Mouse (Mus musculus): Measurements from ENCODE around the gene Ccdc9. TPM values are rescaled to one million over a fixed set of nuclear protein-coding genes. Genes with fewer than 3 reads are reported as not detected.

Gene Ccdc9
- polyA plus RNA-seq, 1 experiment from 2014 or later, result 14.2 TPM

- no peak overlapping the region for H3K4me3 ChIP-seq (ENCODE audit: low read depth, low read length)
- no peak for TF ChIP-seq CTCF (IDR thresholded peaks at IDR 0.05; ENCODE audit: low read depth)
- H3K9ac ChIP-seq (ENCODE audit: low read depth, low read length), result no peak overlapping the region
- H3K9me3 ChIP-seq (ENCODE audit: control insufficient read depth), result no peaks in the 10 kb centered on the region
- H3K27me3 ChIP-seq (replicated peaks; ENCODE audit: control insufficient read depth, insufficient read depth, low read length), result no peaks in the 10 kb centered on the region
- H3K36me3 ChIP-seq (ENCODE audit: control insufficient read depth, insufficient read depth), result peaks cover 16% of the 10 kb centered on the region; the same call in 1 of the 2 replicates
- H3K4me2 ChIP-seq (replicated peaks; ENCODE audit: low read depth), result no peak overlapping the region
- ATAC-seq, result no peak
- H3K4me1 ChIP-seq (replicated peaks; ENCODE audit: control insufficient read depth, insufficient read depth, low read length), result no peaks in the 10 kb centered on the region
- 89% methylated on average over 4 of the region's 4 CpGs for WGBS
- H3K27ac ChIP-seq (ENCODE audit: low read depth, low read length), result no peak overlapping the region
These were observed 32.6 kb upstream of the Ccdc9 start for GRCm38 (mm10) chr7:16319216-16319615.

DNA sequence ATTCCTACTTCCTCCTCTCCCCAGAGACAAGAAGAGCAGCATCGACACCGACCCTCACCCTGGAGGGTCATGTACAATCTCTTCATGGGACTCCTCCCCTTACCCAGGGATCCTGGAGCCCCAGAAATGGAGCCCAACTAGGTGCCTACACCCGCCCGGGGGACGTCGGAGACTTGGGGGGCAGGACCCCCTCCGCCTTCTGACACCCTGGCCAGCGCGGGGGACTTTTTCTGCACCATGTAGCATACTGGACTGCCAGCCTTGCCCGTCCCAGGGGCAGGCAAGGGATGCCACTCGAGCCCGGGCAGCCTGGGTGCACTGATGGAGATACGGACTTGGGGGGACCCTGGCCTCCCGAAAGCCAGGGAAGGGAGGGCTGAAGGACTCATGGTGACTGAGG, 30.5 kb upstream of the Ccdc9 start:
- Histone ChIP-seq H3K9me3 (ENCODE audit: control insufficient read depth) (no peaks in the 10 kb centered on the region), H3K4me1 (replicated peaks; ENCODE audit: control insufficient read depth, insufficient read depth, low read length) (peaks cover 4% of the 10 kb centered on the region; the same call in 1 of the 2 replicates), H3K27ac (ENCODE audit: low read depth, low read length) (no peak overlapping the region), H3K9ac (ENCODE audit: low read depth, low read length) (no peak overlapping the region), H3K4me3 (ENCODE audit: low read depth, low read length) (no peak overlapping the region), H3K4me2 (replicated peaks; ENCODE audit: low read depth) (no peak overlapping the region), H3K36me3 (ENCODE audit: control insufficient read depth, insufficient read depth) (peaks cover 16% of the 10 kb centered on the region; the same call in 1 of the 2 replicates), H3K27me3 (replicated peaks; ENCODE audit: control insufficient read depth, insufficient read depth, low read length) (no peaks in the 10 kb centered on the region)
- no peak for ATAC-seq
- TF ChIP-seq CTCF (IDR thresholded peaks at IDR 0.05; ENCODE audit: low read depth), result no peak
- 85% methylated on average over 12 of the region's 14 CpGs for WGBS

DNA sequence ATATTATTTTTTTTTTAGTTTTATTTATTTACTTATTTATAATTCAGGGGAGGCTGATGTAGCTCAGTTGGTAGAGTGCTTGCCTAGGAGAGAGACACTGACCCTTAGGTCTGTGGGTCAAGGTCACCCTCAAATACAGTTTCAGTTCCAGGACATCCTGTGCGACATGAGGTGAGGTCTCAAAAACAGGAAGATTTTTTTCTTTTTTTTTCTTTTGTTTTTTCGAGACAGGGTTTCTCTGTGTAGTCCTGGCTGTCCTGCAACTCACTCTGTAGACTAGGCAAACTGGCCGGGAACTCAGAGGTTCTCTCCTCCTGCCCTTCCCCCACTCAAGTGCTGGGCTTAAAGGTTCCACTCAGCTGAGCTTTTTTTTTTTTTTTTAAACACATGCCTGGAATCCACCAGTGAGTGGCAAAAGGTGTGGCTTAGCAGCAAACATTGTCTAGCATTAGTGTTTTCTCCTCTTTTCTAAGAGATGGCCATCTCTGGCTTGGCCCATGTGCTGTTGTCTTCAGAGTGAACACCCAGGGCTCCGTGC, 28.7 kb upstream of the Ccdc9 start:
- no peak for TF ChIP-seq CTCF (IDR thresholded peaks at IDR 0.05; ENCODE audit: low read depth)
- 56% methylated on average over 4 of the region's 4 CpGs for WGBS
- no peak overlapping the region for H3K4me2 ChIP-seq (replicated peaks; ENCODE audit: low read depth)
- H3K9me3 ChIP-seq (ENCODE audit: control insufficient read depth), result no peaks in the 10 kb centered on the region
- ATAC-seq, result no peak
- H3K27ac ChIP-seq (ENCODE audit: low read depth, low read length), result no peak overlapping the region
- no peaks in the 10 kb centered on the region for H3K27me3 ChIP-seq (replicated peaks; ENCODE audit: control insufficient read depth, insufficient read depth, low read length)
- peaks cover 16% of the 10 kb centered on the region; the same call in 1 of the 2 replicates for H3K36me3 ChIP-seq (ENCODE audit: control insufficient read depth, insufficient read depth)
- H3K4me3 ChIP-seq (ENCODE audit: low read depth, low read length), result no peak overlapping the region
- H3K9ac ChIP-seq (ENCODE audit: low read depth, low read length), result no peak overlapping the region
- H3K4me1 ChIP-seq (replicated peaks; ENCODE audit: control insufficient read depth, insufficient read depth, low read length), result peaks cover 4% of the 10 kb centered on the region; the same call in 1 of the 2 replicates

- H3K9me3 ChIP-seq (ENCODE audit: control insufficient read depth), result no peaks in the 10 kb centered on the region
- no peaks in the 10 kb centered on the region for H3K27me3 ChIP-seq (replicated peaks; ENCODE audit: control insufficient read depth, insufficient read depth, low read length)
- peak overlapping the region; percentile 83 for H3K9ac ChIP-seq (ENCODE audit: low read depth, low read length)
- H3K36me3 ChIP-seq (ENCODE audit: control insufficient read depth, insufficient read depth), result peaks cover 16% of the 10 kb centered on the region; the same call in 1 of the 2 replicates
- no peak for TF ChIP-seq CTCF (IDR thresholded peaks at IDR 0.05; ENCODE audit: low read depth)
- peak overlapping the region; percentile 94 for H3K4me2 ChIP-seq (replicated peaks; ENCODE audit: low read depth)
- peak overlapping the region; percentile 98; the same call in 1 of the 2 replicates for H3K27ac ChIP-seq (ENCODE audit: low read depth, low read length)
- 16% methylated on average over 13 of the region's 13 CpGs for WGBS
- peaks cover 4% of the 10 kb centered on the region; the same call in 1 of the 2 replicates for H3K4me1 ChIP-seq (replicated peaks; ENCODE audit: control insufficient read depth, insufficient read depth, low read length)
- peak overlapping the region; percentile 73 for H3K4me3 ChIP-seq (ENCODE audit: low read depth, low read length)
- ATAC-seq, result peak; percentile 1; the same call in 1 of the 2 replicates
These were observed 27.7 kb upstream of the Ccdc9 start for GRCm38 (mm10) chr7:16314221-16314775.

DNA sequence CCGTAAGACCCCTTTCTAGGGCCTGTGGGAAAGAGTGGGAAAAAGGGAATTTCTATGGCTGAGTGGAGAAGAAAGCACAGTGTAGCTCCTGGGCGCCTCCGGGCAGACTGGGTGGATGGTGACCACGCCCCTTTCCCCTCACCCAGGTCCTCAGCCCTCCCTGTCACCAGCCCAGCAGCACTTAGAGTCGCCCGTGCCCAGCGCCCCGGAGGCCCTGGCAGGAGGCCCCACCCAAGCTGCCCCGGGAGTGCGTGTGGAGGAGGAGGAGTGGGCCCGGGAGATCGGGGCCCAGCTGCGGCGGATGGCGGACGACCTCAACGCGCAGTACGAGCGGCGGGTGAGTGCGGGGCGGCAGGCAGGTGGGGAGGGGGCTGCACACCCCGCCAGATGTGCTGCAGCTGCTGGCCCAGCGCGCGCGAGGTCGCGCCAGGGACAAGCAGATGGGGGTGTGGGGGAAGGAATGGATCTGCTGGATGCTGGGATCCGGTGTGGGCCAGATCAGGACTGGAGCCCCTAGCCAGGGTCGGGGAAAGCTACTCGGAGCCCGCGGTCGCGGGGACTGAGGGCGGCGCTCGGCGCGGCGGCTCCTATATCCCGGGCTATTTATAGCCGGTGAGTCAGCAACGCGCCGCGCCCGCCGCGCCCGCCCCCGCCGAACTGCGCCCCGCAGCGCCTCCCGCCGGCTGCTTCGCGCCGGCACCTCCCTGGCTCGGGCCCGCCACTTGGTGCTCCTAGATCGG, 27.1 kb upstream of the Ccdc9 start:
- under 1% methylated on average over 52 of the region's 66 CpGs for WGBS
- no peaks in the 10 kb centered on the region for H3K27me3 ChIP-seq (replicated peaks; ENCODE audit: control insufficient read depth, insufficient read depth, low read length)
- peak overlapping the region; percentile 83 for H3K9ac ChIP-seq (ENCODE audit: low read depth, low read length)
- H3K36me3 ChIP-seq (ENCODE audit: control insufficient read depth, insufficient read depth), result peaks cover 16% of the 10 kb centered on the region; the same call in 1 of the 2 replicates
- peak overlapping the region; percentile 98 for H3K27ac ChIP-seq (ENCODE audit: low read depth, low read length)
- H3K4me2 ChIP-seq (replicated peaks; ENCODE audit: low read depth), result peak overlapping the region; percentile 94
- H3K9me3 ChIP-seq (ENCODE audit: control insufficient read depth), result no peaks in the 10 kb centered on the region
- peak; percentile 67 for ATAC-seq
- peak; percentile 61 for TF ChIP-seq CTCF (IDR thresholded peaks at IDR 0.05; ENCODE audit: low read depth)
- peak overlapping the region; percentile 73 for H3K4me3 ChIP-seq (ENCODE audit: low read depth, low read length)
- H3K4me1 ChIP-seq (replicated peaks; ENCODE audit: control insufficient read depth, insufficient read depth, low read length), result peaks cover 4% of the 10 kb centered on the region; the same call in 1 of the 2 replicates

DNA sequence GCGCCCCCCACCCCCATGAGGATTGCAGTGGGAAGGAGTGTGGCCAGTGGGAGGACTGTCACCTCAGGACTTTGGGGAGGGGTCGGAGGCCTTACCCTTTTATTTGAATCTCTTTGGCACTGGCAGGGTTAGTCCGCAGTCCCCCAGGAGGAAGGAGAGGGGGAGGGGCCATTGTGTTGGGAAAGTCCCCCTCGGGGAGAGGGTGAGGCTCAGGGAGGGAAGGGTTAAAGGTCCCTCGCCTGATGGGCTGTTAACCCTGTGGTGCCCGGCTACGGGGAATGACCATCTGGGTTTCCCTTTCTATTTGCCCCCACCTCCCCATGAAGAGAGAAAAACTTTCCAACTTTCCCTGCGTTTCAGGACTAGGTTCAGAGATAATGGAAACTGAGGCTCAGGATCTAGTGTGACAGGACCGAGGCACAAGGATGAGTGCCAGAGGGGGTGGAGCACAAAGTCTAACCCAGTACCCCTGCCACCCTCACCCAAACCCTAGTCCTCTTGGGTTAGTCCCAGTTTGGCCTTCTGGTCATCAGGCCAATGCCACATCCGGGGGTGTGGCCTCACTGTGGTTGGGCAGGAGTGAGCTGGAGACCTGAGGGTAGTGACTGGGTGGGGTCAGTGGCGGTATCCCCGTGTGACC, 26.2 kb upstream of the Ccdc9 start:
- Histone ChIP-seq H3K4me3 (ENCODE audit: low read depth, low read length) (peak overlapping the region; percentile 73), H3K27ac (ENCODE audit: low read depth, low read length) (peak overlapping the region; percentile 98), H3K9ac (ENCODE audit: low read depth, low read length) (peak overlapping the region; percentile 83), H3K4me1 (replicated peaks; ENCODE audit: control insufficient read depth, insufficient read depth, low read length) (peaks cover 4% of the 10 kb centered on the region; the same call in 1 of the 2 replicates), H3K36me3 (ENCODE audit: control insufficient read depth, insufficient read depth) (peaks cover 13% of the 10 kb centered on the region; the same call in 1 of the 2 replicates), H3K27me3 (replicated peaks; ENCODE audit: control insufficient read depth, insufficient read depth, low read length) (no peaks in the 10 kb centered on the region), H3K4me2 (replicated peaks; ENCODE audit: low read depth) (peak overlapping the region; percentile 94), H3K9me3 (ENCODE audit: control insufficient read depth) (no peaks in the 10 kb centered on the region)
- WGBS, result under 1% methylated on average over 11 of the region's 12 CpGs
- no peak for TF ChIP-seq CTCF (IDR thresholded peaks at IDR 0.05; ENCODE audit: low read depth)
- peak; percentile 43 for ATAC-seq
